Mouse (Mus musculus): ENCODE results near the gene Maml1.

The Maml1 gene

DNA sequence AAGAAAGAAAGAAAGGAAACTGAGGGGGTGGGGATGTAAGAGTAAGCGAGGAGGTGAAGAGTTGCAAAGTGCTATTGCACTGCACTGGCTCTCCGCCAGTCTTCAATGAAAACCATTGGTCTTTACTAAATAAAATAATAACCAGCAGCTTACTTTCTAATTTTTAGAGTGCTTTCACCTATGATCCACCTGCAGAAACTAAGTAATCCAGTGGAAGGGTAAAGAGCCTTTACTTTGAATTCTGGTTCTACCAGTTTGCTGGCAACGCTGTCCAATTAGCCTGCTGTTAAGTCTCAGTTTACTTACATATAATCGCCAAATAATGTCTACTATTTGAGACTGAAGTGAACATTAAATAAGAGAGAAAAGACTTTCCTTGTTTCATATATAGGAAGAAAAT lies 13.1 kb downstream of the Maml1 start:
- DNase-seq, result peak; percentile 22

DNA sequence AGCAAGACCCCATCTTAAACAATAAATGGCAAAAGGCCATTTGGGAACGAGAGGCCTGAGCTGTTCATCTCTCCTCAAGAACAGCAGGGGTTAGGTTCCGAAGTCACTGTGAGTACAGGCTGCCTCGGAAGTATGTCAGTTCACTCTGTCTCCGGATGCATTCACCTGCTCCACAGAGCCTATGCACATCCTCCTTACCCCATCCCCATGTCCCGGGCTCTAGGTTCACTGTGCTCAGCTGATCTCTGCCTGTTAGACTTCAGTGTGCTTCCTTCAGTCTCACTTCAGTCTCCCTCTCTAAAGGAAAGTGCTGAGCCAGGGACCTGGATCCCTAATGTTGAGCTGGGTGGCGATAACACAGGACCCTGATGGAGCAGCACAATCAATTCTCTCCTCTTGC lies 14.4 kb downstream of the Maml1 start:
- DNase-seq, result no peak

GRCm38 (mm10) chr11:50277025-50277424 lies 15.1 kb downstream of the Maml1 start:
- DNase-seq, result no peak

DNA sequence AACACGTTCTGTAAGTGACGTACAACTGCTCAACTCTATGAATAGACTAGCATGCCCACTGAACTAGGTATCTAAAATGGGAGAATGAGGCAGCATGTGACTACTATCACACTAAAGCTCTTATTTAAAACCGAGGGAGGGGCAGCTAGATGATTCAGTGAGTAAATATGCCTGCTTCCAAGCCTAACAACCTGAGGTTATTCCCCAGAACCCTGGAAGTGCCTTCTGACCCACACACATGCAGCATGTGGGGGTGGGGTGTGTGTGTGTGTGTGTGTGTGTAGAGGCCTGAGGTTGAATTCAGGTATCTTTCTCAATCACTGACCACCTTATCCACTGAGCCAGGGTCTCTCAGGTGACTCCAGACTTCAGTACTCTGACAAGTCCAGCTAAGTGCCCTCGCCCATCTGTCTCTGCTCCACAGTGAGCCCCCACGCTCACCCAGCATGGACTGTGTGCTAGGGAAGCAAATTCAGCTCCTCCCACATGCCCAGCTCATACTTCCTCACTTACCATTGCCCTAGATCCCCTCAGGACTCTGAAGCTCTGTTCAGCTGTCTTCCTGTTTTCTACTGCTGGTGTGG lies 16.5 kb downstream of the Maml1 start:
- DNase-seq, result peak; percentile 49

DNA sequence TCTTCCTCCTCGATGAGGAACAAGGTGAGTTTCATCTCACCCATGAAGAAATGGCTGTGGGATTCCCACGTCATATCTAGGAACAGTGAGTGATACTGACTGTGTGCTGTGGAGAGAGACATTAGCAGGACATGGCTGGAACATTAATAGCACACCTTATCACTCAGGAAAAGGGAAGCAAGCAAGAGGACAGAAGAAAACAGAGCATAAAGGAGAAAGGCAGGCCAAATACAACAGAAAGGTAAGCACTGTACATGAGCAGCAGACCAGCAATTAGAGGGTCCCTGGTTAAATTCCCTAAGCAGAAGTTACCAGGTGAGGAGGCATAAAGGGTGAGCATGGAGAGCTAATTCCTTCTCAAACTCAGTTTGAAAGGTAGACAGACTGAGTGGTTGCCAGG lies 17.0 kb downstream of the Maml1 start:
- no peak for DNase-seq

GRCm38 (mm10) chr11:50272819-50273218 lies 19.3 kb downstream of the Maml1 start:
- no peak for DNase-seq

DNA sequence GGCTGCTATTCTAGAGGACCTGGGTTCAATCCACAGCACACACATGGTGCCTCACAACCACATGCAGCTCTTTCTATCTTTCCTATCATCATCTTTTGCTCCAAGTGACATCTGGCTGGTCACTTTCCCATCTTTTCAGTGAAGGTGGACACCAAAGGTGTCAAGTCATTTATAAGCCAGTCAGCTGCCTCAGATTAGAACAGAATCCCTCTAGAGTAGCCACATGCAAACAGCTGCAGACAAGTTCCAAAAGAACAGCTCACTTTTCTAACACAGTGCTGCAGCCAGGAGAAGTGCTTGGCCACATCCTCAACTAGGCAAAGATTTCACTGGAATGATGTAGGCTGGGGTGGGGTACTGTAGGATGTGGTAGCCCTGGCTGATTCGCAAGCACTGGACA lies 22.2 kb downstream of the Maml1 start:
- no peak for DNase-seq

GRCm38 (mm10) chr11:50269163-50269562 lies 22.9 kb downstream of the Maml1 start:
- DNase-seq, result peak; percentile 58

- DNase-seq, result no peak
Measured at GRCm38 (mm10) chr11:50266997-50267396, 25.1 kb downstream of the Maml1 start.

- peak; percentile 33 for DNase-seq
Measured at GRCm38 (mm10) chr11:50265931-50266330, 26.2 kb downstream of the Maml1 start.

DNA sequence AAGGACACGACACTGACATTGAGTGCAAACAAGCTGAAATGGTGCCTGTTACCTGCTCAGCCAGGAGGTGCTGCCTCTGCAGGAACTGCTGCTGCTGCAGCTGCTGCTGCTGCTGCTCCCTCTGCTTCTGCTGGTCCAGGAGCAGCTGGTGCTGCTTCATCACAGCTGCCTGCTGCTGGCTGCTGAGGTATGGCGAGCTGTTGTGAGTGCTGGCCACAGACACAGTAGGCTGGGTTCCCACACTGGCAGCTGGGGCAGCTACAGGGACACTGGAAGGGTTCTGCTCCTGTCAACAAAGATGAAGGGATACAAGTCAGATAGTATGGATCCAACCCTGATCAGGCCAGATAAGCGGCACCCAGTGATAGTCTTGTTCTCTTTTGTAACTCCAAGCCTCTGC lies 28.9 kb downstream of the Maml1 start:
- peak; percentile 33 for DNase-seq

DNA sequence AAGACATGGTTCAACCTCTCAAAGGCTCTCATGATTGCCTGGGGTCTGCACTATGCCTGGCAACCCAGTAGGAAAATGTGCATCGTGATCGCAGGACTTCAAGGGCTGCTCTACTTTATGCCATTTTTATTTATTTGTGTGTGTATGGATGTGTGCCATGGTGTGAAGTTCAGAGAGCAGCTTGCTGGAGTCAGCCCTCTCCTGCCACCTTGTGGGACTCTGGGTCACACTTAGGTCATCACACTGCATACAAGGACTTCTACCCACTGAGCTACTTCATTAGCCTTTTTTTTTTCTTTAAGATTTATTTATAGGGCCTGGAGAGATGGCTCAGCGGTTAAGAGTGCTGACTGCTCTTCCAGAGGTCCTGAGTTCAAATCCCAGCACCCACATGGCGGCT lies 30.1 kb downstream of the Maml1 start:
- peak; percentile 61 for DNase-seq

DNA sequence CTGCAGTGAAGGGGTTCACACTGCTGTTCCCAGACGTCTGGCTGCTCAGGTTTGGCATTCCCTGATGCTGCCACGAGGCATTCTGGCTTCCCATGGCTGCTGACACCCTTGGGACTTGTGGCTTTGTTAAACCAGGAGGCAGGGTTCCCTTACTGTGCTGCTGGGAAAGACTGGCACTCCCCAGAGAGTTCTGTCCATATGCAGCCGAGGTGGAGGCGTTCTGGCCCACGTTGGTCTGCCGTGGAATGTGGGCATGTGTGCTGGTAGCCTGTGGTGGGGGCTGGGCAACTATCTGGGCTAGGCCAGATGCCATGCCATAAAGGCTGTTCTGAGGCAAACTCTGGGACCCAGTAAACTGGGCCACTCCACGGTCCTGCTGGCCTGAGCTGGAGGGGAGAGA lies 33.8 kb downstream of the Maml1 start:
- no peak for DNase-seq

DNA sequence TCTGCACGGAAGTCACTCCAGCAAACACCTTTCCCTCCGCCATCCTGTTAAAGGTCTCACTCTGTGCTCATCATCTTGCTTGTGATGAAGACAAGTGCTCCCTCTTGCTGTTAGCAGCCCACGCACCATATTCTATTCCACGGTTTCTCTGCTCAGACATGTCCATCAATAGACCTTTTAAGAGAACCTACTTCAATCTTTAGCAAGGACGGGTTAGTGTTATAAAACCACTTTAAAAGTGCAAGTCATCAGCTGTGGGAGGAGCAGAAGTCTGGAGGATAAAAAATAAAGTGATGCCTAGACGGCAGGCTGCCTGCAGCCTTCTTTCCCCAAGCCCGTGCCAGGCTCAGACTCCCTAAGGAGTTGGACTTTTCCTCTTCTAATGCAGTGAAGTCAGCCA lies 35.5 kb downstream of the Maml1 start:
- no peak for DNase-seq

- no peak for DNase-seq
Measured at GRCm38 (mm10) chr11:50254010-50254580, 38.0 kb downstream of the Maml1 start.

GRCm38 (mm10) chr11:50253393-50253792 lies 38.7 kb downstream of the Maml1 start:
- DNase-seq, result no peak

DNA sequence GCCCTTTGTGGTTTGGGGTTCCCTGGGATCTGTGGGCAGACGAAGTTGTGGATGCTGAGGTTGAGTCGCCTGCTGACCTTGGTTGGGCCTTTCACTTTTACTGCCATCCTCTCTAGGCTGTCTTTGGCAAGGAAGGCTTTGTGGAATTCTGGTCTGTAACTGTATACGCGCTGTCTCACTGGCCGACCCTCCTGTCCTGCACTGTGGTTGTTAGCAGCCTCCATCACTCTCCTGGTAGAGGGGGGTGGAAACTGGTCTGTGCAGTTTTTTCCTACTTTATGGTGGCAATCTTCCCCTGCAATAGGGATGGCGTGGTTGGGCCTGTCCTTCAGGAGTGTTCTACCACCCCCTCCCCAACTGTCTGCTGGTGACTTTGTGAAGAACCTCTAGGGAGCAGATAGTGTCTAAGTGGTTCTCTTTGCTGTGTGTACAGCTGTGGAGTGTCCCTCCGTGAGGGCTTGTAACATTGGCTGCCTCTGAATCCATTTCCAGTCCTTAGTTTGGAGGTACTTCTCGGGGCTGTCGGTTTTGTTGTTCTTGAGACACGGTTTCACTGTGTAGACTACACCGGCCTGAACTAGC lies 39.3 kb downstream of the Maml1 start:
- no peak for DNase-seq

- DNase-seq, result no peak
Measured at GRCm38 (mm10) chr11:50252166-50252565, 39.9 kb downstream of the Maml1 start.

- no peak for DNase-seq
Measured at GRCm38 (mm10) chr11:50248473-50249171, 43.5 kb downstream of the Maml1 start.

- DNase-seq, result peak; percentile 52
Measured at GRCm38 (mm10) chr11:50245269-50245668, 46.8 kb downstream of the Maml1 start.

GRCm38 (mm10) chr11:50243926-50244325 lies 48.2 kb downstream of the Maml1 start:
- no peak for DNase-seq

DNA sequence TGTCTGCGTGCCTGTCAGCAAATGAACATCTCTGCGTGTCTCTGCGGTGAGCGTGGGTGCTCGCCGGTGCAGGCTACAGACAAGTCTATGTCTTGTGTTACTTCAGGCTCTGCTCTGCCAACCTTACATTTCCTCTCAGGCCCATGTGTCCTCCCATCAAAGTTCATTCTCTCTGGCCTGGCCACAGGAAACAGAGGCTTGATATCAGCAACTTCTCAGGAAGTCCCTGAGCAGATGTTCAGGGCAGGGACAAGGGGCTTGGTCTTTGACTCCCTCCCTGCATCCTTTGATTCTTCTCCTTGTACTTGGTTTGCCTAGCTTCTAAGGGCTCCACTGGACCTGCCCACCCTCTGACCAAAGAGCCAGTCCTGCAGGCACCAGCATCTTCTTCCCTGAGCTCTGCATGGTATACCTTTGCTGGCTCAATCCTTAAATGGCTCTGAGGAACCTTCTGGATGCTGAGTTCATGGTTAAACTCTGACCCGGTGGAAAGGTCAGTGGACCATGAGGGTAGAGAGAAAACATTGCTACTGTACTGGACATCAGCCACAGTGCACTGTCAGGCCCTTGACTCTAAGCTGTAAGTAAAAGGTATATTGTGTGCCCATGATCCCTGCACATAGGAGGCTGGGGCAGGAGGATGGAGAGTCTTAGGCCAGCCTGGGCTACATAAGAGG lies 51.7 kb downstream of the Maml1 start:
- DNase-seq, result no peak
